Mouse (Mus musculus) gastrocnemius, adult 2 months (tissue): ENCODE results near the gene Fam124a. TPM values are rescaled to one million over a fixed set of nuclear protein-coding genes. Genes with fewer than 3 reads are reported as not detected.

Source experiments
- DNase-seq: peaks from one replicate; pipeline ENCODE4 v3.0.0; 2022
- H3K27ac ChIP-seq: fragments of 200-600 bp; 2 replicates; pipeline ENCODE4 v1.8.1; 2022; ENCODE audit warnings: mild to moderate bottlenecking
- H3K4me3 ChIP-seq: fragments of 200-600 bp; 2 replicates; pipeline ENCODE4 v1.8.1; 2022; ENCODE audit warnings: mild to moderate bottlenecking, moderate library complexity
- CTCF ChIP-seq: fragments of 200-600 bp; IDR thresholded peaks from 2 replicates; pipeline ENCODE4 v1.8.1; 2022; ENCODE audit warnings: antibody characterized with exemption, mild to moderate bottlenecking, moderate library complexity
- intact Hi-C: fragments of 180-260 bp; cut with DNase I; formaldehyde crosslinking; loops from one replicate; pipeline ENCODE4 v1.15.1; 2025
- long read RNA-seq, 2 experiments: library from polyadenylated mRNA; stranded (forward); transcript quantifications; one replicate each; pipeline ENCODE4 v2.0.0; 2021
- total RNA-seq, 2 experiments: library from RNA; stranded (reverse); gene quantifications; 2 replicates each; pipeline ENCODE4 v1.2.3; 2021

The Fam124a gene
- total RNA-seq, result 1 to 10 TPM; 2.9 to 3.9 TPM
- long read RNA-seq, experiment 1, partial matches to known transcripts, result 0 of 2 reads
- long read RNA-seq, experiment 1, other reads (novel, unspliced or antisense), result 1 of 2 reads
- long read RNA-seq, experiment 2, partial matches to known transcripts, result 0 of 1 reads
- long read RNA-seq, experiment 2, other reads (novel, unspliced or antisense), result 1 of 1 reads

- Histone ChIP-seq H3K27ac (peak within 1 kb of the TSS; percentile 82), H3K4me3 (peak within 1 kb of the TSS; percentile 80)
- intact Hi-C loops, result loop anchor here (5.0 to 10.0 kb wide), 2 partner anchors 279 to 422 kb away; partner anchors contain the start of gene Wdfy2
- peak; percentile 79 for DNase-seq
- TF ChIP-seq CTCF, result peak; percentile 62
Measured at GRCm38 (mm10) chr14:62555309-62555829, at the start of gene Fam124a. TSS of gene Fam124a (plus strand) at chr14:62555737.

GRCm38 (mm10) chr14:62506261-62506660 is 49.3 kb upstream of the Fam124a start:
- H3K27ac ChIP-seq, result no peak overlapping the region
- no peak overlapping the region for H3K4me3 ChIP-seq
- no peak for TF ChIP-seq CTCF
- no peak for DNase-seq
- intact Hi-C loops, result no loop called here

- DNase-seq, result peak; percentile 68
- intact Hi-C loops, result no loop called here
- Histone ChIP-seq H3K27ac (peak overlapping the region; percentile 72), H3K4me3 (no peak overlapping the region)
- TF ChIP-seq CTCF, result no peak
Measured at GRCm38 (mm10) chr14:62509350-62509749, 46.2 kb upstream of the Fam124a start.

- H3K27ac ChIP-seq, result no peak overlapping the region
- DNase-seq, result no peak
- intact Hi-C loops, result no loop called here
- TF ChIP-seq CTCF, result no peak
- no peak overlapping the region for H3K4me3 ChIP-seq
Measured at GRCm38 (mm10) chr14:62512845-62513244, 42.7 kb upstream of the Fam124a start.

GRCm38 (mm10) chr14:62530951-62531350 is 24.6 kb upstream of the Fam124a start:
- intact Hi-C loops, result no loop called here
- no peak for TF ChIP-seq CTCF
- DNase-seq, result no peak
- no peak overlapping the region for H3K27ac ChIP-seq
- H3K4me3 ChIP-seq, result no peak overlapping the region

- Histone ChIP-seq H3K4me3 (no peak overlapping the region), H3K27ac (peak overlapping the region; percentile 8; the same call in 1 of the 2 replicates)
- no peak for TF ChIP-seq CTCF
- peak; percentile 66 for DNase-seq
- intact Hi-C loops, result no loop called here
Measured at GRCm38 (mm10) chr14:62536127-62536526, 19.4 kb upstream of the Fam124a start.

- Histone ChIP-seq H3K27ac (peak overlapping the region; percentile 35; the same call in 1 of the 2 replicates), H3K4me3 (no peak overlapping the region)
- TF ChIP-seq CTCF, result no peak
- DNase-seq, result no peak
- intact Hi-C loops, result no loop called here
Measured at GRCm38 (mm10) chr14:62536988-62537387, 18.5 kb upstream of the Fam124a start.

GRCm38 (mm10) chr14:62539834-62540233 is 15.7 kb upstream of the Fam124a start:
- DNase-seq, result no peak
- H3K27ac ChIP-seq, result peak overlapping the region; percentile 44
- no peak for TF ChIP-seq CTCF
- intact Hi-C loops, result no loop called here
- H3K4me3 ChIP-seq, result no peak overlapping the region

- peak overlapping the region; percentile 59 for H3K27ac ChIP-seq
- TF ChIP-seq CTCF, result no peak
- intact Hi-C loops, result no loop called here
Measured at GRCm38 (mm10) chr14:62541751-62542150, 13.8 kb upstream of the Fam124a start.

GRCm38 (mm10) chr14:62546296-62546695 is 9.2 kb upstream of the Fam124a start:
- Histone ChIP-seq H3K27ac (no peak overlapping the region), H3K4me3 (no peak overlapping the region)
- intact Hi-C loops, result no loop called here
- TF ChIP-seq CTCF, result no peak
- DNase-seq, result no peak

More at GRCm38 (mm10) chr14:62541751-62542150, 13.8 kb upstream of the Fam124a start:
- no peak overlapping the region for H3K4me3 ChIP-seq
- DNase-seq, result no peak

GRCm38 (mm10) chr14:62546746-62547145 is 8.8 kb upstream of the Fam124a start:
- TF ChIP-seq CTCF, result no peak
- Histone ChIP-seq H3K4me3 (no peak overlapping the region), H3K27ac (no peak overlapping the region)
- intact Hi-C loops, result no loop called here
- no peak for DNase-seq

GRCm38 (mm10) chr14:62550121-62550520 is 5.4 kb upstream of the Fam124a start:
- intact Hi-C loops, result loop anchor here (10.0 kb wide), 1 partner anchor 285 kb away; the partner anchor contains the start of gene Wdfy2
- no peak for DNase-seq

GRCm38 (mm10) chr14:62552771-62553170 is 2.8 kb upstream of the Fam124a start:
- intact Hi-C loops, result loop anchor here (10.0 kb wide), 1 partner anchor 282 kb away; the partner anchor contains the start of gene Wdfy2
- no peak overlapping the region for H3K4me3 ChIP-seq
- no peak for TF ChIP-seq CTCF
- H3K27ac ChIP-seq, result no peak overlapping the region
- DNase-seq, result no peak

More at GRCm38 (mm10) chr14:62550121-62550520, 5.4 kb upstream of the Fam124a start:
- TF ChIP-seq CTCF, result no peak
- Histone ChIP-seq H3K27ac (no peak overlapping the region), H3K4me3 (no peak overlapping the region)

- TF ChIP-seq CTCF, result no peak
- intact Hi-C loops, result loop anchor here (10.0 kb wide), 1 partner anchor 281 kb away; the partner anchor contains the start of gene Wdfy2
- Histone ChIP-seq H3K4me3 (no peak overlapping the region), H3K27ac (no peak overlapping the region)
- DNase-seq, result no peak
Measured at GRCm38 (mm10) chr14:62553786-62554185, 1.8 kb upstream of the Fam124a start.
